Mouse (Mus musculus) large intestine, adult 2 months (tissue): ENCODE data around the gene Dnmbp. TPM values are rescaled to one million over a fixed set of nuclear protein-coding genes. Genes with fewer than 3 reads are reported as not detected.
A peak's percentile ranks its signal among the peaks of the same experiment; 100 is the strongest.

Source experiments
- DNase-seq: peaks from one replicate; pipeline ENCODE4 v3.0.0-alpha.2; 2012; ENCODE audit warnings: low read depth, low spot score
- WGBS: fragments of 180-500 bp; shearing (Covaris S2); methylation state at CpG from one replicate; pipeline ENCODE4 v1.1.7; 2018; 5-methylcytosine and 5-hydroxymethylcytosine counted together
- polyA plus RNA-seq: library from polyadenylated mRNA; depleted of rRNA; stranded (reverse); fragments of >200 nt; gene quantifications from 2 replicates; pipeline ENCODE4 v1.2.3, GENCODE M21; 2012

Dnmbp gene
- polyA plus RNA-seq, 1 experiment: 42.1 TPM

- DNase-seq: no peak
- 19% methylated on average over 21 of the region's 21 CpGs for WGBS
These were observed 23.2 kb downstream of the Dnmbp start for GRCm38 (mm10) chr19:43916586-43917405.

- no peak for DNase-seq
- 46% methylated on average over 9 of the region's 9 CpGs for WGBS
These were observed 24.6 kb downstream of the Dnmbp start for GRCm38 (mm10) chr19:43915431-43915830.

GRCm38 (mm10) chr19:43914986-43915385 lies 25.0 kb downstream of the Dnmbp start:
- no peak for DNase-seq
- WGBS: 75% methylated on average over 9 of the region's 9 CpGs

- DNase-seq: no peak
- WGBS: 80% methylated on average over 4 of the region's 4 CpGs
These were observed 27.1 kb downstream of the Dnmbp start for GRCm38 (mm10) chr19:43912775-43913486.

GRCm38 (mm10) chr19:43906492-43906891 lies 33.5 kb downstream of the Dnmbp start:
- no peak for DNase-seq
- WGBS: 95% methylated on average over 7 of the region's 7 CpGs

GRCm38 (mm10) chr19:43905985-43906384 lies 34.0 kb downstream of the Dnmbp start:
- DNase-seq: no peak
- WGBS: 28% methylated on average over 5 of the region's 5 CpGs

GRCm38 (mm10) chr19:43905136-43905535 lies 34.9 kb downstream of the Dnmbp start:
- 38% methylated on average over 8 of the region's 8 CpGs for WGBS
- DNase-seq: no peak

GRCm38 (mm10) chr19:43904327-43904726 lies 35.7 kb downstream of the Dnmbp start:
- 32% methylated on average over 11 of the region's 11 CpGs for WGBS

GRCm38 (mm10) chr19:43902887-43903286 lies 37.1 kb downstream of the Dnmbp start:
- WGBS: 84% methylated on average over 12 of the region's 12 CpGs
- DNase-seq: no peak

More at GRCm38 (mm10) chr19:43904327-43904726, 35.7 kb downstream of the Dnmbp start:
- no peak for DNase-seq

GRCm38 (mm10) chr19:43900690-43901089 lies 39.3 kb downstream of the Dnmbp start:
- DNase-seq: no peak
- whole genome bisulfite sequencing: 38% methylated on average over 9 of the region's 9 CpGs

- no peak for DNase-seq
- WGBS: 74% methylated on average over 10 of the region's 10 CpGs
These were observed 41.4 kb downstream of the Dnmbp start for GRCm38 (mm10) chr19:43898547-43898946.

GRCm38 (mm10) chr19:43896441-43896840 lies 43.5 kb downstream of the Dnmbp start:
- WGBS: 86% methylated on average over 14 of the region's 14 CpGs
- no peak for DNase-seq

- DNase-seq: no peak
- WGBS: 70% methylated on average over 5 of the region's 5 CpGs
These were observed 44.0 kb downstream of the Dnmbp start for GRCm38 (mm10) chr19:43895951-43896350.

GRCm38 (mm10) chr19:43894821-43895220 lies 45.2 kb downstream of the Dnmbp start:
- WGBS: 19% methylated on average over 9 of the region's 9 CpGs
- DNase-seq: no peak

GRCm38 (mm10) chr19:43894070-43894469 lies 45.9 kb downstream of the Dnmbp start:
- no peak for DNase-seq
- WGBS: 19% methylated on average over 7 of the region's 7 CpGs

GRCm38 (mm10) chr19:43890487-43890886 lies 49.5 kb downstream of the Dnmbp start:
- peak; percentile 89 for DNase-seq
- WGBS: 34% methylated on average over 5 of the region's 5 CpGs

GRCm38 (mm10) chr19:43887725-43888124 lies 52.3 kb downstream of the Dnmbp start:
- 36% methylated on average over 2 of the region's 2 CpGs for WGBS
- no peak for DNase-seq

GRCm38 (mm10) chr19:43887242-43887641 lies 52.7 kb downstream of the Dnmbp start:
- no peak for DNase-seq
- WGBS: 29% methylated on average over 5 of the region's 5 CpGs

- WGBS: 20% methylated on average over 12 of the region's 12 CpGs
- no peak for DNase-seq
These were observed 53.5 kb downstream of the Dnmbp start for GRCm38 (mm10) chr19:43886371-43887099.
